10 mouse cellular contexts compared by ENCODE assay signal in the genomic region with DNA sequence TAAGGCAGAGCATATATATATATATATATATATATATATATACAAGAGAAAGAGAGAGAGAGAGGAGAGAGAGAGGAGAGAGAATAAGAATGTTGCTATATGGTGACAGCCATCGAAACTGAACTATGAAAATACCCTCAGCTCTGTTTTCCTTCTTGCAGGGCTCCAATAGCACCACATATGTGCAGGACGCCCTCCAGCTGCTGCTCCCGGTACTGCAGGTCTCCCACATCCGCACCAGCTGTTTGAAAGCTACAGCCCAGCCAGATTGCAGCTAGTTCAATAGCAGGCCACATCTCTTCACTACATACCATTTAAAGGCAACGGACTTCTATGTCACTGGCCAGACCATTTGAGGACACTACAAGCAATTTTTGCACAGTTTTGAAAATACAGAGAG. TPM values are rescaled to one million over a fixed set of nuclear protein-coding genes. Genes with fewer than 3 reads are reported as not detected.
DNase-seq lines count a peak whose midpoint lies in the region; ATAC-seq and TF ChIP-seq lines count a peak whose summit lies in the region.
"Had no signal": no experiment of that assay in that cellular context is flagged by ENCODE, and none has a peak within 500 bp of the region (broad histone marks: within the 10 kb centered on the region; RNA-seq: fewer than 3 reads in every experiment).

No protein-coding gene starts in this region.

- no peak for ATAC-seq in intestine, postnatal 0 days
- no peak for ATAC-seq in intestine, embryonic 16.5 days
- no peak for ATAC-seq in megakaryocyte, adult 5-6 weeks (ENCODE audit: poor library complexity, severe bottlenecking)
- ATAC-seq in cerebellum, adult (ENCODE audit: insufficient number of reproducible peaks, low FRiP score, low TSS enrichment): no peak
- no peak for ATAC-seq in forebrain, embryonic 12.5 days (ENCODE audit: low FRiP score)

- H3K9me3 ChIP-seq in intestine, postnatal 0 days (ENCODE audit: control insufficient read depth): no peaks in the 10 kb centered on the region
- H3K9me3 ChIP-seq in intestine, embryonic 16.5 days (ENCODE audit: control insufficient read depth, low read length): no peaks in the 10 kb centered on the region
- H3K9me3 ChIP-seq in forebrain, embryonic 12.5 days: no peaks in the 10 kb centered on the region
- H3K9me3 ChIP-seq: embryonic facial prominence, embryonic 15.5 days; liver, embryonic 15.5 days had no signal

- no peak for TF ChIP-seq POLR2A in thymus, adult 2 months (IDR thresholded peaks at IDR 0.05; ENCODE audit: control insufficient read depth, extremely low read depth, insufficient read depth, low read length, poor library complexity)
- TF ChIP-seq POLR2A in embryonic fibroblast, embryonic 13.5 days (IDR thresholded peaks at IDR 0.05; ENCODE audit: low read depth, low read length): no peak

- peak; percentile 30 for DNase-seq in thymus, adult 2 months
- no peak for DNase-seq in thymus, adult 18-20 months

- H3K4me2 ChIP-seq in intestine, postnatal 0 days (replicated peaks; ENCODE audit: low read depth): no peak overlapping the region
- H3K4me2 ChIP-seq in intestine, embryonic 16.5 days (ENCODE audit: low read depth, low read length): no peak overlapping the region
- no peak overlapping the region for H3K4me2 ChIP-seq in forebrain, embryonic 12.5 days
- H3K4me2 ChIP-seq: embryonic facial prominence, embryonic 15.5 days; liver, embryonic 15.5 days had no signal

- peaks cover 14% of the 10 kb centered on the region for H3K36me3 ChIP-seq in intestine, postnatal 0 days (ENCODE audit: control insufficient read depth, insufficient read depth)
- H3K36me3 ChIP-seq in intestine, embryonic 16.5 days (ENCODE audit: control insufficient read depth, insufficient read depth, low read length): peaks cover 4% of the 10 kb centered on the region; the same call in 1 of the 2 replicates
- no peaks in the 10 kb centered on the region for H3K36me3 ChIP-seq in thymus, adult 2 months (ENCODE audit: control insufficient read depth, insufficient read depth, low read length)
- no peaks in the 10 kb centered on the region for H3K36me3 ChIP-seq in forebrain, embryonic 12.5 days (replicated peaks)

- 76% methylated on average over 5 of the region's 5 CpGs for WGBS in intestine, postnatal 0 days
- WGBS in intestine, embryonic 16.5 days: 76% methylated on average over 5 of the region's 5 CpGs
- 75% methylated on average over 5 of the region's 5 CpGs for WGBS in thymus, adult 2 months
- 59% methylated on average over 5 of the region's 5 CpGs for WGBS in forebrain, embryonic 12.5 days

- no peaks in the 10 kb centered on the region for H3K4me1 ChIP-seq in intestine, postnatal 0 days (replicated peaks; ENCODE audit: control insufficient read depth, insufficient read depth, low read length)
- H3K4me1 ChIP-seq in intestine, embryonic 16.5 days (ENCODE audit: control insufficient read depth, insufficient read depth, low read length): no peaks in the 10 kb centered on the region
- H3K4me1 ChIP-seq in thymus, adult 2 months (replicated peaks; ENCODE audit: control insufficient read depth, insufficient read depth, low read length): no peaks in the 10 kb centered on the region
- H3K4me1 ChIP-seq in embryonic fibroblast, embryonic 13.5 days (ENCODE audit: control insufficient read depth, insufficient read depth, low read length): no peaks in the 10 kb centered on the region
- H3K4me1 ChIP-seq in forebrain, embryonic 12.5 days: peaks cover 7% of the 10 kb centered on the region
- H3K4me1 ChIP-seq: liver, embryonic 15.5 days had no signal

- H3K9ac ChIP-seq in intestine, postnatal 0 days (ENCODE audit: low read depth, low read length): no peak overlapping the region
- H3K9ac ChIP-seq in intestine, embryonic 16.5 days (ENCODE audit: low read depth, low read length): no peak overlapping the region
- H3K9ac ChIP-seq in forebrain, embryonic 12.5 days: no peak overlapping the region
- H3K9ac ChIP-seq: embryonic facial prominence, embryonic 15.5 days; liver, embryonic 15.5 days had no signal

- H3K4me3 ChIP-seq in intestine, postnatal 0 days (ENCODE audit: low read depth, low read length): no peak overlapping the region
- no peak overlapping the region for H3K4me3 ChIP-seq in intestine, embryonic 16.5 days (ENCODE audit: low read length)
- no peak overlapping the region for H3K4me3 ChIP-seq in thymus, adult 2 months (ENCODE audit: control insufficient read depth, insufficient read depth, low read length)
- no peak overlapping the region for H3K4me3 ChIP-seq in embryonic fibroblast, embryonic 13.5 days (ENCODE audit: insufficient read depth, low read length)
- no peak overlapping the region for H3K4me3 ChIP-seq in forebrain, embryonic 12.5 days (replicated peaks)
- H3K4me3 ChIP-seq: embryonic facial prominence, embryonic 15.5 days; liver, embryonic 15.5 days had no signal

- no peaks in the 10 kb centered on the region for H3K27me3 ChIP-seq in intestine, postnatal 0 days (replicated peaks; ENCODE audit: control insufficient read depth, insufficient read depth, low read length)
- H3K27me3 ChIP-seq in intestine, embryonic 16.5 days (replicated peaks; ENCODE audit: control insufficient read depth, insufficient read depth, low read length): no peaks in the 10 kb centered on the region
- no peaks in the 10 kb centered on the region for H3K27me3 ChIP-seq in thymus, adult 2 months (ENCODE audit: control insufficient read depth, insufficient read depth, low read length)
- no peaks in the 10 kb centered on the region for H3K27me3 ChIP-seq in forebrain, embryonic 12.5 days
- H3K27me3 ChIP-seq: embryonic facial prominence, embryonic 15.5 days; liver, embryonic 15.5 days had no signal

- no peak overlapping the region for H3K27ac ChIP-seq in intestine, postnatal 0 days (ENCODE audit: low read depth, low read length)
- H3K27ac ChIP-seq in intestine, embryonic 16.5 days (ENCODE audit: low read length): no peak overlapping the region
- H3K27ac ChIP-seq in thymus, adult 2 months (ENCODE audit: control insufficient read depth, insufficient read depth, low read length): no peak overlapping the region
- no peak overlapping the region for H3K27ac ChIP-seq in embryonic fibroblast, embryonic 13.5 days (ENCODE audit: insufficient read depth, low read length)
- H3K27ac ChIP-seq in forebrain, embryonic 12.5 days: no peak overlapping the region
- H3K27ac ChIP-seq: embryonic facial prominence, embryonic 15.5 days; liver, embryonic 15.5 days had no signal

- peak; percentile 52; the same call in 1 of the 2 replicates for TF ChIP-seq CTCF in intestine, postnatal 0 days (IDR thresholded peaks at IDR 0.05; ENCODE audit: low read depth)
- TF ChIP-seq CTCF in thymus, adult 2 months (IDR thresholded peaks at IDR 0.05; ENCODE audit: borderline replicate concordance, control insufficient read depth, extremely low read depth, insufficient read depth, low read length, poor library complexity): 0 out of 2 replicates have a peak, but pooled peaks have one; percentile 36
- TF ChIP-seq CTCF in embryonic fibroblast, embryonic 13.5 days (IDR thresholded peaks at IDR 0.05; ENCODE audit: borderline replicate concordance, insufficient read depth, low read length): 0 out of 2 replicates have a peak, but pooled peaks have one; percentile 21

RNA-seq across cellular contexts. Expression of a gene that starts 51.5 kb away (rescaled TPM):
- 1.0 and 1.4 TPM in 2 replicates for polyA plus RNA-seq in intestine, postnatal 0 days (2015; fragmentation: Nextera tagmentation; extraction: Ambion mirVana)
- 1.5 and 2.1 TPM in 2 replicates for polyA plus RNA-seq in intestine, embryonic 16.5 days (2015; fragmentation: Nextera tagmentation; extraction: Ambion mirVana)
- polyA plus RNA-seq in thymus, adult 2 months (2012; rRNA removed): 3.4 and 3.6 TPM in 2 replicates
- not detected in 2 replicates for polyA plus RNA-seq in embryonic fibroblast, embryonic 13.5 days (2011; ENCODE audit: insufficient read length, low read depth, missing spikeins)
- total RNA-seq in megakaryocyte, adult 5-6 weeks (2015): 34.8 and 37.4 TPM in 2 replicates
- total RNA-seq in megakaryocyte, adult 5-6 weeks (2017): 54.5 and 54.9 TPM in 2 replicates
- polyA plus RNA-seq in forebrain, embryonic 12.5 days (2016; fragmentation: Nextera tagmentation; extraction: Ambion mirVana): 0.27 TPM in 1 of 2 replicates, not detected in the other
